Mouse (Mus musculus) cortical plate, adult 2 months (tissue): ENCODE data around the gene Prcd.

Experiments
- CTCF ChIP-seq: fragments of 200-500 bp; IDR thresholded peaks from 2 replicates; pipeline ENCODE4 v1.5.1; 2011; ENCODE audit warnings: mild to moderate bottlenecking, control low read depth, low read length; ENCODE audit not compliant: insufficient read depth; ENCODE audit errors: extremely low read depth
- POLR2A ChIP-seq: fragments of 200-500 bp; IDR thresholded peaks from 2 replicates; pipeline ENCODE4 v1.6.1; 2011; ENCODE audit warnings: mild to moderate bottlenecking, low read length, control low read depth; ENCODE audit not compliant: insufficient read depth; ENCODE audit errors: extremely low read depth

- TF ChIP-seq CTCF (no peak), POLR2A (no peak)
Measured at GRCm38 (mm10) chr11:116687897-116688296, 34.6 kb downstream of the Prcd start.
